Mouse (Mus musculus) midbrain, embryonic 16.5 days (tissue): ENCODE results near the gene Tmem170. TPM values are rescaled to one million over a fixed set of nuclear protein-coding genes. Genes with fewer than 3 reads are reported as not detected.
"Not testable (repeated sequence)": the region's sequence is repeated elsewhere in the genome, so short reads cannot be mapped to it uniquely, and the experiment has no call there.

ENCODE experiments used
- ATAC-seq: fragments of 200-750 bp; cut with Nextera tagmentation; 2 replicates; pipeline ENCODE4 v1.8.0; 2017; ENCODE audit warnings: moderate TSS enrichment
- H3K27ac ChIP-seq: fragments of 300-500 bp; sonication (generic); 2 replicates; pipeline ENCODE4 v1.5.1; 2014; ENCODE audit warnings: mild to moderate bottlenecking, low read length, mixed read lengths
- H3K27me3 ChIP-seq: fragments of 300-500 bp; sonication (generic); 2 replicates; pipeline ENCODE4 v1.6.1; 2014; ENCODE audit warnings: low read depth, low read length, mixed read lengths; ENCODE audit not compliant: control insufficient read depth, insufficient read depth
- H3K36me3 ChIP-seq: fragments of 300-500 bp; sonication (generic); 2 replicates; pipeline ENCODE4 v1.6.1; 2014; ENCODE audit warnings: mild to moderate bottlenecking, low read length, moderate library complexity, mixed read lengths; ENCODE audit not compliant: control insufficient read depth, insufficient read depth
- H3K4me1 ChIP-seq: fragments of 300-500 bp; sonication (generic); 2 replicates; pipeline ENCODE4 v1.6.1; 2014; ENCODE audit warnings: mild to moderate bottlenecking, low read length, mixed read lengths; ENCODE audit not compliant: control insufficient read depth, insufficient read depth
- H3K4me2 ChIP-seq: fragments of 300-500 bp; sonication (generic); 2 replicates; pipeline ENCODE4 v1.6.1; 2014; ENCODE audit warnings: mild to moderate bottlenecking, low read length, mixed read lengths
- H3K4me3 ChIP-seq: fragments of 300-500 bp; sonication (generic); 2 replicates; pipeline ENCODE4 v1.5.1; 2014; ENCODE audit warnings: low read depth, mild to moderate bottlenecking, low read length, moderate library complexity, mixed read lengths
- H3K9ac ChIP-seq: fragments of 300-500 bp; sonication (generic); 2 replicates; pipeline ENCODE4 v1.6.1; 2014; ENCODE audit warnings: low read depth, low read length, mixed read lengths
- H3K9me3 ChIP-seq: fragments of 300-500 bp; sonication (generic); replicated peaks from 2 replicates; pipeline ENCODE4 v1.6.1; 2014; ENCODE audit warnings: mild to moderate bottlenecking, low read length, mixed read lengths; ENCODE audit not compliant: control insufficient read depth, poor library complexity, severe bottlenecking
- WGBS: fragments of 180-500 bp; shearing (Covaris S2); extraction: QIAGEN DNeasy Blood & Tissue Kit; methylation state at CpG from one replicate; pipeline ENCODE4 v1.1.7; 2014; 5-methylcytosine and 5-hydroxymethylcytosine counted together
- polyA plus RNA-seq: library from polyadenylated mRNA; unstranded; fragments of >200 nt; fragmentation: Nextera tagmentation; extraction: Ambion mirVana; gene quantifications from 2 replicates; pipeline ENCODE4 v1.2.1, GENCODE M21; 2015

Tmem170 gene
- polyA plus RNA-seq, 1 experiment from 2014 or later = 3.8 TPM

DNA sequence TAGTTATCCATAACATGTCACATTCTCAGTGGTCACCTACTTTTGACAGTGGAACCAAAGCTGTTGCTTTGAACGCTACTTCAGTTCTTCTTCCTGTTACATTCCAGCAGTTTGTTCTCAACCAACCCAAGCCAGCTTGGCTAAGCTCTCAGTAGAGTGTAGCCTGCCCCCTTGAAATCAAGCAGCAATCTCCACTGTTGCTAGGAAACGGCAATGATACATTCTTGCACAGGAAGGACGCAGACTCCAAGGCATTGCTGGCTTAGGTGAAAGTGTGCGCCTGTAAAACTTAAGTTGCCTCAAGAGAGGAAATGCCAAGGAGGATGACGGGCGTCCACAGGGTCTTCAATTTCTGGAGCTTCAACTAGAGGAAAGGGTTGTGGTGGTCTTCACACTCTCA lies 10.7 kb downstream of the Tmem170 start:
- H3K4me3 ChIP-seq = no peak overlapping the region
- 85% methylated on average over 6 of the region's 6 CpGs for WGBS
- ATAC-seq = no peak
- no peaks in the 10 kb centered on the region for H3K4me1 ChIP-seq
- no peak overlapping the region for H3K9ac ChIP-seq
- H3K27me3 ChIP-seq = no peaks in the 10 kb centered on the region
- no peak overlapping the region for H3K27ac ChIP-seq
- no peaks in the 10 kb centered on the region for H3K9me3 ChIP-seq
- H3K36me3 ChIP-seq = no peaks in the 10 kb centered on the region
- no peak overlapping the region for H3K4me2 ChIP-seq

DNA sequence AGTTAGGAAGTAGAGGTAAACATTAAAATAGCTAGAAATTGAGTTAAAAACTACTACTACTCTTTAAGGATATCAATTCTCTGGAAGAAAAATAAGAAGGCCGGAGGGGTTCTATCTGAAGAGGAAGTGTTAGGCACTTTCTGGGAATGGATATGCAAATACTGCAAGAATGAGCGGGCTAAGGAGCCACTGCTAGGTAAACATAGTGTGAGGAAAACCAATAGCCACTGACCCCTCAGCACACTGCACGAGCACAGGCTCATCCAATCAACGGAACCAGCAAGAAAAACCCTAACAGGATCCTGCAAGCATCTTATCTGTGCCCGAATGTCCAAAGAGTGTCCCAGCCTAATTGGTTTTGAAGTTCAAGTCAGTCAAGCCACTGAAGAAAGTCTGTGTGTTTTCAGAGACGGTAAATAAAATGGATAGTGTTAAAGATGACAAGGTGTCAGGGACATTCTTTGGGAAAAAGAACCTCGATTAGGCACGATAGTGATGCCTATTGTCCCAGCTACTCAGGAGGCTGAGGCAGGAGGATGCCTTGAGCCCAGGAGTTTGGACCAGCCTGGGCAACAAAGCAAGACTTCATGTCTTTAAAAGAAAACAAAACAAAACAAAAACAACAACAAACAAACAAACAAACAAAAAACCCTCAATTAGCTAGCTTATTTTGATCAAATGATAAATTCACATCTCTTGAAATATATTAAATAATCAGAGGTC lies 11.3 kb downstream of the Tmem170 start:
- H3K4me1 ChIP-seq = no peaks in the 10 kb centered on the region
- no peaks in the 10 kb centered on the region for H3K27me3 ChIP-seq
- 95% methylated on average over 8 of the region's 8 CpGs for WGBS
- H3K36me3 ChIP-seq = no peaks in the 10 kb centered on the region
- H3K9ac ChIP-seq = no peak overlapping the region
- H3K4me3 ChIP-seq = no peak overlapping the region
- ATAC-seq = no peak
- no peaks in the 10 kb centered on the region for H3K9me3 ChIP-seq
- H3K27ac ChIP-seq = no peak overlapping the region
- H3K4me2 ChIP-seq = no peak overlapping the region

GRCm38 (mm10) chr8:111864648-111865047 lies 11.9 kb downstream of the Tmem170 start:
- Histone ChIP-seq H3K4me3 (no peak overlapping the region), H3K9me3 (no peaks in the 10 kb centered on the region), H3K4me2 (no peak overlapping the region), H3K9ac (no peak overlapping the region), H3K36me3 (no peaks in the 10 kb centered on the region), H3K4me1 (no peaks in the 10 kb centered on the region), H3K27me3 (no peaks in the 10 kb centered on the region), H3K27ac (no peak overlapping the region)
- ATAC-seq = no peak
- 94% methylated on average over 8 of the region's 8 CpGs for WGBS

GRCm38 (mm10) chr8:111863280-111863679 lies 13.3 kb downstream of the Tmem170 start:
- H3K4me1 ChIP-seq = no peaks in the 10 kb centered on the region
- no peak overlapping the region for H3K4me2 ChIP-seq
- H3K27ac ChIP-seq = no peak overlapping the region
- H3K9me3 ChIP-seq = no peaks in the 10 kb centered on the region
- H3K36me3 ChIP-seq = no peaks in the 10 kb centered on the region
- 89% methylated on average over 4 of the region's 4 CpGs for WGBS
- H3K9ac ChIP-seq = no peak overlapping the region
- no peak for ATAC-seq
- no peaks in the 10 kb centered on the region for H3K27me3 ChIP-seq
- no peak overlapping the region for H3K4me3 ChIP-seq

DNA sequence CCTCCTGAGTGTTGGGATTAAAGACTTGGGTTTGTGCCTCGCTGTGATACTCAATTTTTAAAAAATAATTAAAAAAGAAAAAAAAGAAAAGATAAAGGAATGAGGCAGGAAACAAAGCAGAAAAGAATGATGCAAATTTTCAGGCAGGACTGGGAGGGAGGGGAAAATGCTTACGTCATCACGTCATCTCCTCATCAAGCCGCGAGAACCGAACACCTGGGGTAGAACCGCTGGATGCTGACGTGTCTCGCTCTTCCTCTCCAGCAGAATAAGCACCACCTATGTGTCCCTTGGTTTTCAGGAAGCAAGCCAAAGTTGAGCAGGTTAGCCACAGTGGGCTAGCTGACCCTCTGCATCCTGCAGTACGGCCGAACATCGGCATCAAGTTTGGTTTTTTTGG lies 20.6 kb downstream of the Tmem170 start:
- H3K27ac ChIP-seq = no peak overlapping the region
- no peak overlapping the region for H3K4me3 ChIP-seq
- ATAC-seq = no peak
- H3K4me1 ChIP-seq = peaks cover 20% of the 10 kb centered on the region
- H3K36me3 ChIP-seq = no peaks in the 10 kb centered on the region
- no peaks in the 10 kb centered on the region for H3K27me3 ChIP-seq
- no peaks in the 10 kb centered on the region for H3K9me3 ChIP-seq
- no peak overlapping the region for H3K9ac ChIP-seq
- H3K4me2 ChIP-seq = no peak overlapping the region
- WGBS = 87% methylated on average over 12 of the region's 12 CpGs

DNA sequence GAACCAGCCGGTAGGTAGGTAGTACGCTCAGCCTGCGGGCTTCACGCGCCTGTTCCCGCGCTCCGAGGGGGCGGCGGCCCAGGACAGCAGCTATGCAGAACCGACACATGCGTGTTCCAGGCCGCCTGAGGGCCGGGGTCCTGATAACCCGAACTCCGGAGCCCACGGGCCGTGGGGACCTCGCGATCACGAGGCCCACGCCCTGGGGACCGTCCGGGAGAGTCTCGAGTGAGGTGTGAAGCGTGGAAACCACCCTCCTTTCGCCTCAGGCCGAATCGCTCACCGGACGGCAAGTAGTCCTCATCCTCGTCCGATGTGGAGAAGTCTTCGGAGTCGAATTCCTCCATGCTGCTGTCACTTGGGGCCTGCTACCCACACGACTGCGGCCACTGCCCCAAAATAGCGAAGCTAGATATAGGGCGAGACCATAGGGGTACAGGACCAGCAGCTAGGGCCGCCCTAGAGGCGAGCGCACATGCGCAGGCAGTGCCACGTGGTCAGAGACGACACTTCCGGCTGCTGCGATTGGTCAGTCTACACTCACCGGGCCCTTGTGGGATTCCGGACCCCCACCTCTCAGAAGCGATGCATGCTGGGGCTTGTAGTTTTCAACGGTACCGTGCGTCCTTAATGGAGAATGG lies 22.6 kb downstream of the Tmem170 start, which contains the start of gene Cfdp1:
Cfdp1 (minus strand) TSS at position 431 of the 641 bp plus-strand sequence.
- under 1% methylated on average over 53 of the region's 53 CpGs for WGBS
- Histone ChIP-seq H3K4me2 (peak within 1 kb of the TSS; percentile 65), H3K4me3 (peak within 1 kb of the TSS; percentile 70), H3K36me3 (no peaks in the 10 kb centered on the region), H3K27me3 (no peaks in the 10 kb centered on the region), H3K9ac (peak within 1 kb of the TSS; percentile 90), H3K4me1 (peaks cover 23% of the 10 kb centered on the region), H3K27ac (peak within 1 kb of the TSS; percentile 61), H3K9me3 (no peaks in the 10 kb centered on the region)
- ATAC-seq = peak; percentile 100

DNA sequence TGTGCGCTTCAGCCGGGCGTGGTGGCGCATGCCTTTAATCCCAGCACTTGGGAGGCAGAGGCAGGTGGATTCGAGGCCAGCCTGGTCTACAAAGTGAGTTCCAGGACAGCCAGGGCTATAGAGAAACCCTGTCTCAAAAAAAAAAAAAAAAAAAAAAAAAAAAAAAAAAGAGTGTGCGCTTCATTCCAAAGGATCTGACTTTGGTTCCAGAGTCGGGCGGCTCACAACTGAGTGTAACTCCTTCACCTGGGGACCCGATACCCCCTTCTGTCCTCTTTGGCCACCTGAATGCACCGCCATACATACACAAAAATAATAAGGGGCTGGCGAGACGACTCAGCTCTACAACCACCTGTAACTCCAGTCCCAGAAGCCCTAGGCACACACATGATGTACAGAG lies 23.3 kb downstream of the Tmem170 start:
- Histone ChIP-seq H3K4me2 (peak overlapping the region; percentile 65), H3K4me1 (peaks cover 23% of the 10 kb centered on the region), H3K9ac (peak overlapping the region; percentile 90), H3K4me3 (peak overlapping the region; percentile 70)
- not testable (repeated sequence) for H3K9me3 ChIP-seq, H3K36me3 ChIP-seq, H3K27ac ChIP-seq, H3K27me3 ChIP-seq, ATAC-seq
- WGBS = 65% methylated on average over 12 of the region's 12 CpGs

- H3K36me3 ChIP-seq = peaks cover 15% of the 10 kb centered on the region; the same call in 1 of the 2 replicates
- no peaks in the 10 kb centered on the region for H3K9me3 ChIP-seq
- H3K27ac ChIP-seq = no peak overlapping the region
- H3K4me3 ChIP-seq = no peak overlapping the region
- ATAC-seq = no peak
- H3K4me2 ChIP-seq = no peak overlapping the region
- H3K27me3 ChIP-seq = no peaks in the 10 kb centered on the region
- H3K9ac ChIP-seq = no peak overlapping the region
- peaks cover 9% of the 10 kb centered on the region for H3K4me1 ChIP-seq
- WGBS = 97% methylated on average over 6 of the region's 6 CpGs
Observed at GRCm38 (mm10) chr8:111846746-111847145, 29.8 kb downstream of the Tmem170 start.

DNA sequence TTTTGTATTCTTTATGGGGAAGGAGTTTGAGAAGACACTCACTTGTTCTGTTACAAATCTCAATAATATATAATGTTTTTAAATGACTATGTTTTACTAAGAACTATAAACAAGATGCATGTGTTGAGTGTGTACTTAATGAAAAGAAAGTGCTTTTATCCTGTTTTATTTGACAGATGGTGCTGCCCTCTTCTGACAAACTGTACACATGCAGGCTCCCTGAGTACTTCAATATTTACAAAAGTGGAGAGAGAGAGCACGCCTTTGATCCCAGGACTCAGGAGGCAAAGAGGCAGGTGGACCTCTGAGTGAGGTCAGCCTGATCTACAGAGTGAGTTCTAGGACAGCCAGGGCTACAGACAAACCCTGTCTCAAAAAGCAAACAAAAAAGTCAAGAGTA lies 41.0 kb downstream of the Tmem170 start:
- ATAC-seq = no peak
- Histone ChIP-seq H3K27ac (no peak overlapping the region), H3K4me2 (no peak overlapping the region), H3K9me3 (no peaks in the 10 kb centered on the region), H3K4me3 (no peak overlapping the region), H3K9ac (no peak overlapping the region), H3K36me3 (peaks cover 7% of the 10 kb centered on the region), H3K27me3 (no peaks in the 10 kb centered on the region), H3K4me1 (no peaks in the 10 kb centered on the region)
- WGBS = 38% methylated on average over 1 of the region's 1 CpGs
